Mouse (Mus musculus) heart, adult 2 months (tissue): Measurements from ENCODE around the gene Nepn. TPM values are rescaled to one million over a fixed set of nuclear protein-coding genes. Genes with fewer than 3 reads are reported as not detected.

Source experiments
- DNase-seq, 2 experiments: peaks; one replicate each; pipeline ENCODE4 v3.0.0; 2021
- H3K27ac ChIP-seq: fragments of 200-600 bp; 2 replicates; pipeline ENCODE4 v1.8.1; 2022
- H3K27me3 ChIP-seq: fragments of 200-500 bp; 2 replicates; pipeline ENCODE4 v1.6.1; 2012; ENCODE audit warnings: mild to moderate bottlenecking, low read length, inconsistent platforms, mixed read lengths; ENCODE audit not compliant: control insufficient read depth, insufficient read depth
- H3K36me3 ChIP-seq: fragments of 200-500 bp; 2 replicates; pipeline ENCODE4 v1.6.1; 2012; ENCODE audit warnings: low read length, inconsistent platforms; ENCODE audit not compliant: control insufficient read depth, insufficient read depth
- H3K4me1 ChIP-seq: fragments of 200-500 bp; 2 replicates; pipeline ENCODE4 v1.6.1; 2011; ENCODE audit warnings: low read length; ENCODE audit not compliant: control insufficient read depth, insufficient read depth
- H3K4me3 ChIP-seq: fragments of 200-600 bp; 2 replicates; pipeline ENCODE4 v1.8.1; 2022
- H3K79me2 ChIP-seq: fragments of 200-500 bp; replicated peaks from 2 replicates; pipeline ENCODE4 v1.6.1; 2012; ENCODE audit warnings: mild to moderate bottlenecking, inconsistent platforms, low read length, moderate library complexity, mixed read lengths; ENCODE audit not compliant: control insufficient read depth, insufficient read depth
- H3K9ac ChIP-seq: fragments of 200-500 bp; 2 replicates; pipeline ENCODE4 v1.6.1; 2012; ENCODE audit warnings: low read depth, mild to moderate bottlenecking, control low read depth, inconsistent platforms, low read length, mixed read lengths
- CTCF ChIP-seq: fragments of 200-600 bp; IDR thresholded peaks from 2 replicates; pipeline ENCODE4 v1.8.1; 2022; ENCODE audit warnings: antibody characterized with exemption, mild to moderate bottlenecking, moderate library complexity
- EP300 ChIP-seq: fragments of 200-500 bp; IDR thresholded peaks from 2 replicates; pipeline ENCODE4 v1.6.1; 2011; ENCODE audit warnings: low read depth, low read length, control low read depth; ENCODE audit not compliant: insufficient read depth
- POLR2A ChIP-seq: fragments of 200-500 bp; IDR thresholded peaks from 2 replicates; pipeline ENCODE4 v1.6.1; 2011; ENCODE audit warnings: mild to moderate bottlenecking, low read depth, low read length, control low read depth; ENCODE audit not compliant: insufficient read depth
- WGBS: fragments of 180-500 bp; shearing (Covaris S2); methylation state at CpG from one replicate; pipeline ENCODE4 v1.1.7; 2018; 5-methylcytosine and 5-hydroxymethylcytosine counted together
- intact Hi-C: fragments of 180-260 bp; cut with DNase I; formaldehyde crosslinking; loops from one replicate; pipeline ENCODE4 v1.15.1; 2025
- polyA plus RNA-seq: library from polyadenylated mRNA; depleted of rRNA; stranded (reverse); fragments of >200 nt; gene quantifications from 2 replicates; pipeline ENCODE4 v1.2.3, GENCODE M21; 2012; rRNA removed
- total RNA-seq, 2 experiments: library from RNA; stranded (reverse); gene quantifications; 2 replicates each; pipeline ENCODE4 v1.2.3; 2021

Nepn gene
- total and polyA plus RNA-seq, 3 experiments: 0.59 to 1.2 (median 0.63) TPM

DNA sequence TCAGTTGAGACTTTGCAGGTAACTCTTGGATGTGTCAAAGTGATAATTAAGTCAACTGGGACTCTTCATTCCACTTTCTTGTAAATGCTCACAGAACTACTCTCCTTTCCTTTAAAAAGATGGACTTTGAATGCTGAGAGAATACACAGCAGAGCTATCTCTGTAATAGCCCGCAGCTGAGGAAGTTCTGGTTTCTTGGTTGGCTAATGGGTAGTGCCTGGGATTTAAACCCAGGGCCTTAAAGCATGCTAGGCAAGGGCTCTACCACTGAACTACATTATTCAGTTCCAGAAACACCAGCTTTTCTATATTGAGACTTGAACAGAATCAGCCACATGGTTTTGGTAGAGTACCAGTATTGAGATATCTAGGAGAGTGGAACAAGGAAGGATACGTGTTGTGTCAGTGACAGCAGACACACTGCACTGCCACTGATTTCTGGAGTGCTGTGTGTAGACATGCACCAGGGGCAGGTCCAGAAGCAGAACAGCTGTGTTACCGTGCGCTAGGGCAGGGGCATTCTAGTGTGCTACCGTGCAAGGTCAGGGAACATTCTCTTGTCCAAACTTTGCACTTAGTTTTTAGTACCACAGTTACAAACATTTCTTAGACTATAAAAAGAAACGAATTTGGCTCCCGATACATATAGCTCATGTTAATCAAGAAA, 37.7 kb downstream of the Nepn start:
- WGBS: 43% methylated on average over 7 of the region's 7 CpGs
- intact Hi-C loops: no loop called here
- TF ChIP-seq CTCF (no peak), POLR2A (no peak), EP300 (no peak)
- Histone ChIP-seq H3K9ac (no peak overlapping the region), H3K27ac (no peak overlapping the region), H3K4me1 (peaks cover 15% of the 10 kb centered on the region), H3K36me3 (peaks cover 48% of the 10 kb centered on the region), H3K27me3 (no peaks in the 10 kb centered on the region), H3K79me2 (peaks cover 4% of the 10 kb centered on the region), H3K4me3 (no peak overlapping the region)
- DNase-seq: no peak

DNA sequence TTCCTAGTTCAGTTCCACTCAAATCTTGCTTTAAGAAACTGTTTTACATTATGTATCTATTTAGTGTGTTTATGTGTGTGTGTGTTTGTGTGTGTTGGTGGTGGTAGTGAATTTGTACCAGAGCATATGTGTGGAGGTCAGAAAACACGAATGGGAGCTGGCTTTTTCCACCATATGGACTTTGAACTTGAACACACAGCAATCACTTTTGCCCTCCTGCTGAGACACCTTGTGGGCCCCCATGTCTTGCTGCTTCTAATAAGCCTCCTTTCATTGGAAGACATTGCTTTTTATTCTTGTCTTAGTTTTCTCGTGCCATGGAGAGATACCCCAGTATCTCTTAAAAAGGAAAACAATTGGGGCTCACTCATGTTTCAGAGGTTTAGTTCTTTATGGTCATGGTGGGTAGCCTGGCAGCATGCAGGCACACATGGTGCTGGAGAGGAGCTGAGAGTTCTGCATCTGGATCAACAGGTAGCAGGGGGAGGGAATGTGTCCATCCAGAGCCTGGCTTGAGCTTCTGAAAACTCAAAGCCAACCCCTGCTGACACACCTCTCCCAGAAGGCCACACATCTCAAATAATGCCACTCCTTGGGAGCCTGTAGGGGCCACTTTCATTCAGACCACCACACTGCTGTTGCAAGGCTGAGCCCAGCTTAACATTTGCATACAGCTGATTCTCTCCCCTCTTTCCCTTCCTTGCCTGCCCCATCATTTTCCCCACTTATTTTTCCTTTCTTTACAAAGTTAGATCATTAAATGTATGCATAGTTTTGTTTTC, 39.1 kb downstream of the Nepn start:
- H3K79me2 ChIP-seq: peaks cover 4% of the 10 kb centered on the region; the same call in 1 of the 2 replicates
- H3K9ac ChIP-seq: no peak overlapping the region
- peaks cover 38% of the 10 kb centered on the region for H3K36me3 ChIP-seq
- intact Hi-C loops: no loop called here
- no peak overlapping the region for H3K4me3 ChIP-seq
- no peak for DNase-seq
- peaks cover 12% of the 10 kb centered on the region for H3K4me1 ChIP-seq
- H3K27ac ChIP-seq: no peak overlapping the region
- 60% methylated on average over 2 of the region's 2 CpGs for WGBS
- TF ChIP-seq EP300 (no peak), POLR2A (no peak), CTCF (no peak)
- H3K27me3 ChIP-seq: no peaks in the 10 kb centered on the region

DNA sequence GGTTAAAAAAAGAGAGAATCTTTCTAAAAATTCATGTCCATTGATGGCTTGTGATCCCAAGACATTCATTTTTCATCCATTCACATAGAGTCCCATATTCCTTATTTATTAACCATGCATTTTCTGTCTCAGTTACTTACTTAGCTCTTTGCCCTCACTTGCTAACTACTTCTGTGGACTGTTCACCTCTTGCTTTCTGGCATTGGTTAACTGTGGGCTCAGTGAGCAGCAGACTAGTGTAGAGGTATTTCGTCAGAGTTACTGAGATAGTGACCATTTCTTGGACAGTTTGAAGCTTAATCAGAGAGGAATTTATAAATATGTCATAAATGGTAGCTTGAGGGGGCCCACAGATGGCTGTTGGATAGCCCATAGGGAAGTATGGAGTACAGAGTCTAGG, 42.2 kb downstream of the Nepn start:
- no peak overlapping the region for H3K27ac ChIP-seq
- H3K4me1 ChIP-seq: peaks cover 5% of the 10 kb centered on the region; the same call in 1 of the 2 replicates
- no peaks in the 10 kb centered on the region; the same call in 1 of the 2 replicates for H3K79me2 ChIP-seq
- H3K9ac ChIP-seq: no peak overlapping the region
- intact Hi-C loops: no loop called here
- 80% methylated on average over 1 of the region's 1 CpGs for WGBS
- TF ChIP-seq EP300 (no peak), POLR2A (no peak), CTCF (no peak)
- peaks cover 30% of the 10 kb centered on the region for H3K36me3 ChIP-seq
- no peaks in the 10 kb centered on the region for H3K27me3 ChIP-seq
- no peak overlapping the region for H3K4me3 ChIP-seq
- no peak for DNase-seq

- intact Hi-C loops: no loop called here
- no peak overlapping the region for H3K9ac ChIP-seq
- H3K4me3 ChIP-seq: no peak overlapping the region
- H3K4me1 ChIP-seq: no peaks in the 10 kb centered on the region
- H3K27me3 ChIP-seq: no peaks in the 10 kb centered on the region
- WGBS: 69% methylated on average over 8 of the region's 8 CpGs
- TF ChIP-seq CTCF (no peak), POLR2A (no peak), EP300 (no peak)
- H3K36me3 ChIP-seq: peaks cover 25% of the 10 kb centered on the region
- DNase-seq: no peak
- no peaks in the 10 kb centered on the region; the same call in 1 of the 2 replicates for H3K79me2 ChIP-seq
- no peak overlapping the region for H3K27ac ChIP-seq
These were observed 46.1 kb downstream of the Nepn start for GRCm38 (mm10) chr10:52434836-52435235.

Other genes with a start within 250 kb of the Nepn start
- under 1 TPM in 1 of 2 experiments, not detected in 1; 0.02 TPM for gene Ros1, start 193.7 kb upstream of the Nepn start, total RNA-seq
- gene Ros1, start 193.7 kb upstream of the Nepn start, polyA plus RNA-seq: not detected in 2 replicates
- gene Dcbld1, start 155.4 kb upstream of the Nepn start, total RNA-seq: 1 to 10 TPM; 4.2 to 4.9 TPM
- gene Dcbld1, start 155.4 kb upstream of the Nepn start, polyA plus RNA-seq: 2.7 and 3.3 TPM in 2 replicates
- not detected for gene Gm26741, start 30.2 kb upstream of the Nepn start, total RNA-seq
- gene Gm26741, start 30.2 kb upstream of the Nepn start, polyA plus RNA-seq: not detected in 2 replicates
- gene Gopc, start 6.8 kb upstream of the Nepn start, total RNA-seq: 10 to 100 TPM; 11.9 to 12.0 TPM
- 4.2 and 7.6 TPM in 2 replicates for gene Gopc, start 6.8 kb upstream of the Nepn start, polyA plus RNA-seq
- 10 to 100 TPM; 33.4 to 36.8 TPM for gene Nus1, start 28.6 kb downstream of the Nepn start, total RNA-seq
- 8.0 and 13.9 TPM in 2 replicates for gene Nus1, start 28.6 kb downstream of the Nepn start, polyA plus RNA-seq